Comparison of ENCODE assay signal across 8 mouse cellular contexts in the genomic region with DNA sequence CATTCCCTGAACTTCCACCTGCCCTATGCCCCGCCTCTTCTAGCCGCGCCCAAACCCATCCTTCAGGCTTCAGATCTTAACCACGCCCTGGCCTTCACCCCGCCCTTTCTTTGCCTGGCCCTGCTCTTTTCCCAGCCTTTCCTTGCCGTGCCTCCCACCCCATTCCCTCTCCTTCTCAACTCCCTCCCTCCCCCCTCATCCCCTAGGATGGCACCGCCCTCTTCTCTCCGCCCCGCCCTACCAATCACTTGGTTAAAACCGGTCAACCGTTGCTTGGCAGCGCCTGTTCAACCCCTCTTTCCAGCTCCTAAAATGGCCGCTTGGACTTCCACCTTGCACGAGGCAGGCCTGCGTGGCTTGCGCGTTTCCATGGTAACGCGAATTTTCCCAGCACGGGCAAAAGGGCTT. TPM values are rescaled to one million over a fixed set of nuclear protein-coding genes. Genes with fewer than 3 reads are reported as not detected.
DNase-seq lines count a peak whose midpoint lies in the region; ATAC-seq lines count a peak whose summit lies in the region.

Catsperg1 (minus strand) TSS at position 361 of the 408 bp plus-strand sequence.

- 0 out of 2 replicates have a peak, but pooled peaks have one; percentile 28 for ATAC-seq in erythroblast, adult 5-6 weeks (replicated peaks; ENCODE audit: low FRiP score, poor library complexity, severe bottlenecking)
- ATAC-seq in neural tube, embryonic 12.5 days (ENCODE audit: low FRiP score, low read depth), result peak; percentile 76

- peak within 1 kb of the TSS; percentile 56 for H3K4me2 ChIP-seq in neural tube, embryonic 12.5 days (replicated peaks)

- H3K4me1 ChIP-seq in limb, embryonic 10.5 days, result peaks cover 20% of the 10 kb centered on the region
- 0 out of 2 replicates have a peak, but pooled peaks cover 6% of the 10 kb centered on the region for H3K4me1 ChIP-seq in neural tube, embryonic 12.5 days

- H3K4me3 ChIP-seq in limb, embryonic 10.5 days, result peak within 1 kb of the TSS; percentile 38
- H3K4me3 ChIP-seq in neural tube, embryonic 12.5 days, result no peak within 1 kb of the TSS

- no peak within 1 kb of the TSS for H3K27ac ChIP-seq in limb, embryonic 10.5 days
- no peak within 1 kb of the TSS for H3K27ac ChIP-seq in neural tube, embryonic 12.5 days

- intact Hi-C loops in left cerebral cortex, postnatal 4 days (cut with DNase I), result no loop called here

- peak; percentile 66 for DNase-seq in left cerebral cortex, postnatal 4 days
- DNase-seq in left cerebral cortex, adult 8-10 months (ENCODE audit: low spot score in 2 of 2), result no peak
- peak; percentile 70 for DNase-seq in limb, embryonic 10.5 days (ENCODE audit: low spot score)
- DNase-seq in frontal cortex, postnatal 25 days (ENCODE audit: low spot score in 2 of 2), result no peak
- no peak for DNase-seq in left cerebral cortex, adult 9 months (ENCODE audit: low spot score in 2 of 2)
- no peak for DNase-seq in frontal cortex, postnatal 36 days (ENCODE audit: low spot score in 2 of 2)

- no peaks in the 10 kb centered on the region for H3K9me3 ChIP-seq in limb, embryonic 10.5 days (replicated peaks)
- H3K9me3 ChIP-seq in neural tube, embryonic 12.5 days, result no peaks in the 10 kb centered on the region

- H3K36me3 ChIP-seq in limb, embryonic 10.5 days, result no peaks in the 10 kb centered on the region
- no peaks in the 10 kb centered on the region for H3K36me3 ChIP-seq in neural tube, embryonic 12.5 days

- 3% methylated on average over 20 of the region's 20 CpGs for WGBS in limb, embryonic 10.5 days
- 2% methylated on average over 20 of the region's 20 CpGs for WGBS in neural tube, embryonic 12.5 days

- peaks cover 24% of the 10 kb centered on the region for H3K27me3 ChIP-seq in limb, embryonic 10.5 days (ENCODE audit: low read depth, poor library complexity, severe bottlenecking)
- H3K27me3 ChIP-seq in neural tube, embryonic 12.5 days (replicated peaks), result peaks cover 14% of the 10 kb centered on the region

- H3K9ac ChIP-seq in neural tube, embryonic 12.5 days, result no peak within 1 kb of the TSS

RNA-seq across cellular contexts. Expression of gene Catsperg1, which starts in this region (rescaled TPM):
- 1 to 10 TPM; 6.0 to 6.2 TPM for total RNA-seq in left cerebral cortex, postnatal 4 days (2021)
- 1 to 10 TPM; 1.1 to 1.7 (median 1.4) TPM for total RNA-seq in left cerebral cortex, adult 8-10 months (2022)
- total RNA-seq in erythroblast, adult 5-6 weeks (2015; ENCODE audit: low replicate concordance), result not detected in 2 replicates
- total RNA-seq in erythroblast, adult 5-6 weeks (2017; ENCODE audit: low replicate concordance), result 0.70 TPM in 1 of 2 replicates, not detected in the other
- 0.06 and 0.45 TPM in 2 replicates for polyA plus RNA-seq in limb, embryonic 10.5 days (2016; fragmentation: Nextera tagmentation; extraction: Ambion mirVana)
- 1.1 and 1.8 TPM in 2 replicates for polyA plus RNA-seq in neural tube, embryonic 12.5 days (2016; fragmentation: Nextera tagmentation; extraction: Ambion mirVana)

Comparison
In these comparisons a context has a peak if more than half of its experiments do, and no peak if none do; other contexts are left out.
1. Peak in ATAC-seq in erythroblast, adult 5-6 weeks; RNA of the gene not detected or under 1 TPM.
2. Peak in DNase-seq and H3K4me3 ChIP-seq in limb, embryonic 10.5 days; RNA of the gene not detected or under 1 TPM.